Comparison of ENCODE assay signal across 8 mouse cellular contexts in the genomic region with DNA sequence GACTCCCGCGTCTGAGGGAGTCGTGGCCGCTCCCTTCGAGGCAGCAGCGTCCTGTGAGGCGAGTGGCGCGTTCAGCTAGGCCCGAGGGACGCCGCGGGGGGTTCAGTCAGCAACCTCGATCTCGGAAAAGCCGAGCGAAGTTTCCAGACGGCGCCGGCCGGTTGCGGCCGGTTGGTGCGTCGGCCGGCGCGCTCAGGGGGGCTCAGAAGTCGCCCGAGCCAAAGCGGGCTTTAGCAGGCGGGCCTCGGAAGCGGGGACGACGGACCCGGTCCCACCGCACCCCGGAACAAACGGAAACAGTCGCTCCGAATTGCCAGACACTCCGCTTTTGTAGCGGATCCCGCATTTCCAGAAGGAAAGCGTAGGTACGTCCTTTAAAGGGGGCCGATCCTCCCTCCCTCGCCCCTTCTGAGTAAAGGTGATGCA. TPM values are rescaled to one million over a fixed set of nuclear protein-coding genes. Genes with fewer than 3 reads are reported as not detected.
DNase-seq lines count a peak whose midpoint lies in the region; ATAC-seq and TF ChIP-seq lines count a peak whose summit lies in the region.

No protein-coding gene starts in this region.

- no peak overlapping the region for H3K27ac ChIP-seq in heart, embryonic 11.5 days (ENCODE audit: low read depth, low read length)
- peak overlapping the region; percentile 65 for H3K27ac ChIP-seq in limb, embryonic 15.5 days
- H3K27ac ChIP-seq in olfactory bulb, adult 2 months (ENCODE audit: insufficient read depth, low read depth, low read length): no peak overlapping the region

- WGBS in heart, embryonic 11.5 days (ENCODE audit: insufficient replicate concordance): 10% methylated on average over 49 of the region's 49 CpGs
- WGBS in limb, embryonic 15.5 days: 11% methylated on average over 49 of the region's 49 CpGs
- 9% methylated on average over 49 of the region's 49 CpGs for WGBS in olfactory bulb, adult 2 months

- H3K36me3 ChIP-seq in heart, embryonic 11.5 days (ENCODE audit: control insufficient read depth, insufficient read depth, low read length): no peaks in the 10 kb centered on the region
- H3K36me3 ChIP-seq in limb, embryonic 15.5 days: 0 out of 2 replicates have a peak, but pooled peaks cover 3% of the 10 kb centered on the region

- no peaks in the 10 kb centered on the region for H3K9me3 ChIP-seq in heart, embryonic 11.5 days (replicated peaks; ENCODE audit: control insufficient read depth, low read length)
- H3K9me3 ChIP-seq in limb, embryonic 15.5 days: no peaks in the 10 kb centered on the region

- TF ChIP-seq CTCF in olfactory bulb, adult 2 months (IDR thresholded peaks at IDR 0.05; ENCODE audit: insufficient read depth, low read depth, low read length): no peak

- H3K4me1 ChIP-seq in heart, embryonic 11.5 days (ENCODE audit: control insufficient read depth, insufficient read depth, low read length): peaks cover 6% of the 10 kb centered on the region; the same call in 1 of the 2 replicates
- peaks cover 8% of the 10 kb centered on the region; the same call in 1 of the 2 replicates for H3K4me1 ChIP-seq in limb, embryonic 15.5 days
- H3K4me1 ChIP-seq in olfactory bulb, adult 2 months (ENCODE audit: control insufficient read depth, insufficient read depth, low read length): peaks cover 7% of the 10 kb centered on the region

- H3K4me2 ChIP-seq in heart, embryonic 11.5 days: peak overlapping the region; percentile 83
- peak overlapping the region; percentile 66 for H3K4me2 ChIP-seq in limb, embryonic 15.5 days

- H3K9ac ChIP-seq in heart, embryonic 11.5 days (ENCODE audit: low read depth, low read length): peak overlapping the region; percentile 82
- H3K9ac ChIP-seq in limb, embryonic 15.5 days: peak overlapping the region; percentile 86

- DNase-seq in ovary, postnatal 14 days (ENCODE audit: low spot score): peak; percentile 50
- DNase-seq in ovary, adult 18-20 months (ENCODE audit: low spot score): no peak
- no peak for DNase-seq in thymus, postnatal 4 days
- no peak for DNase-seq in right cerebral cortex, adult 2 months (ENCODE audit: low spot score in 2 of 2)

- peaks cover 17% of the 10 kb centered on the region for H3K27me3 ChIP-seq in heart, embryonic 11.5 days (ENCODE audit: control insufficient read depth, insufficient read depth, low read length)
- H3K27me3 ChIP-seq in limb, embryonic 15.5 days: 0 out of 2 replicates have a peak, but pooled peaks cover 11% of the 10 kb centered on the region

- TF ChIP-seq POLR2A in olfactory bulb, adult 2 months (IDR thresholded peaks at IDR 0.05; ENCODE audit: insufficient read depth, low read depth, low read length): no peak

- H3K4me3 ChIP-seq in heart, embryonic 11.5 days (ENCODE audit: low read depth, low read length): peak overlapping the region; percentile 84
- H3K4me3 ChIP-seq in limb, embryonic 15.5 days: peak overlapping the region; percentile 74
- peak overlapping the region; percentile 77 for H3K4me3 ChIP-seq in olfactory bulb, adult 2 months (ENCODE audit: insufficient read depth, low read depth, low read length)

- ATAC-seq in common myeloid progenitor, adult 5-6 weeks (replicated peaks; ENCODE audit: low read depth, poor library complexity, severe bottlenecking): peak; percentile 20
- no peak for ATAC-seq in heart, embryonic 11.5 days (replicated peaks; ENCODE audit: insufficient number of reproducible peaks, low FRiP score, low TSS enrichment)
- peak; percentile 17; the same call in 1 of the 2 replicates for ATAC-seq in limb, embryonic 15.5 days (ENCODE audit: insufficient number of reproducible peaks, low FRiP score, low TSS enrichment, low read depth)

RNA-seq across cellular contexts. Expression of gene Parp12, which starts 0.3 kb away (rescaled TPM):
- 8.5 and 13.7 TPM in 2 replicates for total RNA-seq in common myeloid progenitor, adult 5-6 weeks (2017)
- polyA plus RNA-seq in heart, embryonic 11.5 days (2014; fragmentation: Nextera tagmentation; extraction: Ambion mirVana): 5.2 and 8.9 TPM in 2 replicates
- polyA plus RNA-seq in limb, embryonic 15.5 days (2015; fragmentation: Nextera tagmentation; extraction: Ambion mirVana): 8.5 and 9.9 TPM in 2 replicates
- not detected in 2 replicates for polyA plus RNA-seq in olfactory bulb, adult 2 months (2012; ENCODE audit: insufficient read depth, insufficient read length, low replicate concordance, missing spikeins)
